Mouse (Mus musculus) lung, adult 2 months (tissue): ENCODE data around the gene Olfr312.
"Not testable (repeated sequence)": the region's sequence is repeated elsewhere in the genome, so short reads cannot be mapped to it uniquely, and the experiment has no call there.

Experiments used
- CTCF ChIP-seq: fragments of 200-500 bp; IDR thresholded peaks from 2 replicates; pipeline ENCODE4 v1.5.1; 2011; ENCODE audit warnings: mild to moderate bottlenecking, low read length, control low read depth; ENCODE audit not compliant: insufficient read depth
- POLR2A ChIP-seq: fragments of 200-500 bp; IDR thresholded peaks from 2 replicates; pipeline ENCODE4 v1.6.1; 2011; ENCODE audit warnings: low read depth, mild to moderate bottlenecking, control low read depth, low read length, borderline replicate concordance; ENCODE audit errors: extremely low read depth

DNA sequence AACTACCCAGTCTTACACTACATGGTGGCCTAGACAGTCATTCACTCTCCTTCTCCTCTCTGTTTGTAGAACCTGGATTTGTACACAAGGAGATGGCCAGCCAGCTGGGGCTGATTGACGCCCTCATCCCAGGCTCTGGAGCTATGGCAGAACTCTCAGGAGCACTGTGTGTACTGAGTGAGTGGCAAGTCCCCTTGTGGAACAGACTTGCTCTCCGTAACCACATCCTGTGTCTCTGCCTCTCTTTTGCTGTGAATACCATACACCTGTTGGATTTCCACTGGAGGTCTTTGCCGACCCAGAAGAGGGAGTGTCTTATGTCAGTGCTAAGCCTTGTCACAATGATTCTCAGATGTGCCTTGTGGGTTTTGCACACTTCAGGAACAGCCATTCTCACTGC is 3.5 kb downstream of the Olfr312 start:
- TF ChIP-seq POLR2A, CTCF: not testable (repeated sequence)
